Mouse (Mus musculus) urinary bladder, postnatal 25 days (tissue): Measurements from ENCODE around the gene Vamp1.
"Not testable (repeated sequence)": the region's sequence is repeated elsewhere in the genome, so short reads cannot be mapped to it uniquely, and the experiment has no call there.

Experiments used
- DNase-seq: peaks from one replicate; pipeline ENCODE4 v3.0.0; 2022; ENCODE audit warnings: low spot score

Vamp1 gene

GRCm38 (mm10) chr6:125244551-125244950, 29.2 kb downstream of the Vamp1 start:
- DNase-seq: no peak

- no peak for DNase-seq
These were observed 36.9 kb downstream of the Vamp1 start for GRCm38 (mm10) chr6:125252285-125252684.

- no peak for DNase-seq
These were observed 37.4 kb downstream of the Vamp1 start for GRCm38 (mm10) chr6:125252711-125253110.

- no peak for DNase-seq
These were observed 38.7 kb downstream of the Vamp1 start for GRCm38 (mm10) chr6:125253863-125254715.

- no peak for DNase-seq
These were observed 40.2 kb downstream of the Vamp1 start for GRCm38 (mm10) chr6:125255516-125256044.

GRCm38 (mm10) chr6:125256222-125256966, 41.0 kb downstream of the Vamp1 start:
- DNase-seq: no peak

- DNase-seq: no peak
These were observed 44.7 kb downstream of the Vamp1 start for GRCm38 (mm10) chr6:125260006-125260555.

GRCm38 (mm10) chr6:125264219-125264618, 48.9 kb downstream of the Vamp1 start:
- no peak for DNase-seq

GRCm38 (mm10) chr6:125265239-125265638, 49.9 kb downstream of the Vamp1 start:
- DNase-seq: no peak

GRCm38 (mm10) chr6:125266091-125266490, 50.7 kb downstream of the Vamp1 start:
- no peak for DNase-seq

GRCm38 (mm10) chr6:125266600-125266999, 51.2 kb downstream of the Vamp1 start:
- not testable (repeated sequence) for DNase-seq

GRCm38 (mm10) chr6:125267469-125267868, 52.1 kb downstream of the Vamp1 start:
- DNase-seq: no peak

GRCm38 (mm10) chr6:125268799-125269198, 53.4 kb downstream of the Vamp1 start:
- DNase-seq: no peak

GRCm38 (mm10) chr6:125271455-125272227, 56.3 kb downstream of the Vamp1 start:
- peak; percentile 89 for DNase-seq

- DNase-seq: no peak
These were observed 57.0 kb downstream of the Vamp1 start for GRCm38 (mm10) chr6:125272228-125272785.

GRCm38 (mm10) chr6:125274841-125275563, 59.7 kb downstream of the Vamp1 start:
- DNase-seq: peak; percentile 44

- no peak for DNase-seq
These were observed 64.4 kb downstream of the Vamp1 start for GRCm38 (mm10) chr6:125279729-125280128.

- DNase-seq: not testable (repeated sequence)
These were observed 67.4 kb downstream of the Vamp1 start for GRCm38 (mm10) chr6:125282721-125283120.

- DNase-seq: no peak
These were observed 68.9 kb downstream of the Vamp1 start for GRCm38 (mm10) chr6:125284250-125284649.

GRCm38 (mm10) chr6:125284751-125285150, 69.4 kb downstream of the Vamp1 start:
- no peak for DNase-seq

GRCm38 (mm10) chr6:125285890-125286289, 70.5 kb downstream of the Vamp1 start, which contains the start of gene Tuba3a:
Gene Tuba3a (minus strand): TSS chr6:125286042.
- DNase-seq: no peak
